Mouse (Mus musculus) c-Kit-positive CD71-positive TER-119-negative erythroid progenitor cells, embryonic 14.5 days (primary cell): ENCODE results near the gene Nphs2.

ENCODE experiments used
- DNase-seq: peaks from one replicate; pipeline ENCODE4 v3.0.0-alpha.2; 2013; ENCODE audit warnings: low read depth

The Nphs2 gene

GRCm38 (mm10) chr1:156365740-156366139 lies 55.2 kb downstream of the Nphs2 start, which contains the start of gene Gm2000:
Gm2000 (plus strand) TSS chr1:156366040.
- no peak for DNase-seq
